Mouse (Mus musculus) kidney, embryonic 15.5 days (tissue): Measurements from ENCODE around the gene March8. TPM values are rescaled to one million over a fixed set of nuclear protein-coding genes. Genes with fewer than 3 reads are reported as not detected.

Experiments
- ATAC-seq: fragments of 200-750 bp; cut with Nextera tagmentation; replicated peaks from 2 replicates; pipeline ENCODE4 v1.8.0; 2017; ENCODE audit warnings: moderate TSS enrichment; ENCODE audit not compliant: low FRiP score
- H3K27ac ChIP-seq: fragments of 300-500 bp; sonication (generic); 2 replicates; pipeline ENCODE4 v1.5.1; 2015; ENCODE audit warnings: mild to moderate bottlenecking, inconsistent platforms
- H3K27me3 ChIP-seq: fragments of 300-500 bp; sonication (generic); 2 replicates; pipeline ENCODE4 v1.6.1; 2015; ENCODE audit warnings: inconsistent platforms
- H3K36me3 ChIP-seq: fragments of 300-500 bp; sonication (generic); 2 replicates; pipeline ENCODE4 v1.6.1; 2015; ENCODE audit warnings: inconsistent platforms
- H3K4me1 ChIP-seq: fragments of 300-500 bp; sonication (generic); 2 replicates; pipeline ENCODE4 v1.6.1; 2015; ENCODE audit warnings: inconsistent platforms
- H3K4me2 ChIP-seq: fragments of 300-500 bp; sonication (generic); 2 replicates; pipeline ENCODE4 v1.6.1; 2015; ENCODE audit warnings: moderate library complexity, mild to moderate bottlenecking, inconsistent platforms
- H3K4me3 ChIP-seq: fragments of 300-500 bp; sonication (generic); replicated peaks from 2 replicates; pipeline ENCODE4 v1.5.1; 2015; ENCODE audit warnings: mild to moderate bottlenecking, inconsistent platforms
- H3K9ac ChIP-seq: fragments of 300-500 bp; sonication (generic); 2 replicates; pipeline ENCODE4 v1.6.1; 2015; ENCODE audit warnings: mild to moderate bottlenecking, inconsistent platforms
- H3K9me3 ChIP-seq: fragments of 300-500 bp; sonication (generic); replicated peaks from 2 replicates; pipeline ENCODE4 v1.6.1; 2016; ENCODE audit warnings: inconsistent platforms
- WGBS: fragments of 180-500 bp; shearing (Covaris S2); methylation state at CpG from one replicate; pipeline ENCODE4 v1.1.7; 2015; ENCODE audit warnings: mixed read lengths; 5-methylcytosine and 5-hydroxymethylcytosine counted together
- polyA plus RNA-seq: library from polyadenylated mRNA; unstranded; fragments of >200 nt; fragmentation: Nextera tagmentation; extraction: Ambion mirVana; gene quantifications from 2 replicates; pipeline ENCODE4 v1.2.1, GENCODE M21; 2015

March8 gene
- polyA plus RNA-seq, 1 experiment from 2014 or later: 40.4 TPM

DNA sequence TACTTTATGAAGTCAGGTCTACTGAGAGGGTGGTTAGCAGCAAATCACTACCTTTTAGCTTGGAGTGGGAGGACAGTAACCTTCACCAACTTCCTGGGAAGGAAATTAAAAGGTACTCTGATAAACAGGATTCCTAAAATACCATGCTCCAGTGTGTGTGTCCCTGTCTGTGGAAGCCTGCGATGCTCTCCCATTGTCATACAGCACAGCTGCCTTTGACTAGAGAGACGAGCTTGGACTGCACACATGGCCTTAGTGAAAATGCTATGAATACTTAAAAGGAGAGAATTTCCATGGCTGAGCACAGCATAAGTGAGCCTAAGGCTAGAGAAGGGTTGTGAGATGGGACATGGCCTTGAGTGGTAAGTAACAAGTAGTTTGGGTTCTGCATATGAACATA lies 60.3 kb downstream of the March8 start:
- no peak overlapping the region for H3K9ac ChIP-seq
- no peak overlapping the region for H3K27ac ChIP-seq
- H3K4me2 ChIP-seq: no peak overlapping the region
- H3K36me3 ChIP-seq: peaks cover 14% of the 10 kb centered on the region; the same call in 1 of the 2 replicates
- no peak overlapping the region for H3K4me3 ChIP-seq
- H3K4me1 ChIP-seq: no peaks in the 10 kb centered on the region
- ATAC-seq: no peak
- H3K27me3 ChIP-seq: no peaks in the 10 kb centered on the region
- no peaks in the 10 kb centered on the region for H3K9me3 ChIP-seq
- WGBS: 81% methylated on average over 2 of the region's 2 CpGs

DNA sequence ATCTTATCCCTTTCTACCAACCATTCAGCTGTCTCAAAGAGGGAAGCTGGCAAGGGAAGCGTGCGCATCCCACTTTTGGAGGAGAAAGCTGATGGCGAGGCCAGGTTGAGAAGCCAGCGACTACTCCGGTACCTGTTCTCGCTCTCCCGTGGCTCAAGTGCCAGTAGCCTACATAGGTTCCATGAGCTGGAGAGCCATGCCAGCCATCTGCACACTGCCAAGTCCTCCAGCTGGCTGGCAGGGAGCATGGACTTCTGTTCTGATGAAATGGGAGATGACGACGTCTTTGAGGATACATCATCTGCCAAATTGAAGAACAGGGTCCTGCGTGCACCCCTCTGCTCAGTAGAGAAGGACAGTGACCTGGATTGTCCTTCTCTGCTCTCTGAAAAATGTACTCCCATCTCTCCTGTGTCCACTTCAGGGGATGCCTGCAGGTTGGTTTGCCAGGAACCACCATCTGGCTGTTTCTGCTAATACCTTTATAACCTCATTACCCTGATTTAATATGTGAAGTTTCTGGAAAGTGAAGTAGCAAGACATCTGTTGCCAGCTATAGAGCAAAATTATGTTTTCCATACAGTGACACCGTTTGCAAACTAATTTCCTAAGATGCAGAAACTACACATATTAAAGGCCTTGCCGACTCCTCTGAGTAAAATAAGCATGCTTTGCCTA lies 64.1 kb downstream of the March8 start:
- Histone ChIP-seq H3K4me2 (no peak overlapping the region), H3K27me3 (no peaks in the 10 kb centered on the region), H3K4me1 (no peaks in the 10 kb centered on the region), H3K27ac (no peak overlapping the region), H3K4me3 (no peak overlapping the region), H3K36me3 (peaks cover 33% of the 10 kb centered on the region), H3K9me3 (no peaks in the 10 kb centered on the region), H3K9ac (no peak overlapping the region)
- WGBS: 94% methylated on average over 12 of the region's 12 CpGs
- ATAC-seq: no peak

- Histone ChIP-seq H3K4me1 (no peaks in the 10 kb centered on the region), H3K9me3 (no peaks in the 10 kb centered on the region), H3K36me3 (peaks cover 37% of the 10 kb centered on the region), H3K27me3 (no peaks in the 10 kb centered on the region), H3K4me3 (no peak overlapping the region), H3K4me2 (no peak overlapping the region), H3K9ac (no peak overlapping the region), H3K27ac (no peak overlapping the region)
- no peak for ATAC-seq
- 92% methylated on average over 3 of the region's 3 CpGs for WGBS
Measured at GRCm38 (mm10) chr6:116402426-116402825, 64.6 kb downstream of the March8 start.

- no peak overlapping the region for H3K9ac ChIP-seq
- 90% methylated on average over 9 of the region's 9 CpGs for WGBS
- no peak for ATAC-seq
- H3K36me3 ChIP-seq: peaks cover 48% of the 10 kb centered on the region
- no peak overlapping the region for H3K4me2 ChIP-seq
- H3K9me3 ChIP-seq: no peaks in the 10 kb centered on the region
- H3K4me1 ChIP-seq: no peaks in the 10 kb centered on the region
- H3K27ac ChIP-seq: no peak overlapping the region
- H3K4me3 ChIP-seq: no peak overlapping the region
- H3K27me3 ChIP-seq: no peaks in the 10 kb centered on the region
Measured at GRCm38 (mm10) chr6:116405243-116405642, 67.4 kb downstream of the March8 start.

DNA sequence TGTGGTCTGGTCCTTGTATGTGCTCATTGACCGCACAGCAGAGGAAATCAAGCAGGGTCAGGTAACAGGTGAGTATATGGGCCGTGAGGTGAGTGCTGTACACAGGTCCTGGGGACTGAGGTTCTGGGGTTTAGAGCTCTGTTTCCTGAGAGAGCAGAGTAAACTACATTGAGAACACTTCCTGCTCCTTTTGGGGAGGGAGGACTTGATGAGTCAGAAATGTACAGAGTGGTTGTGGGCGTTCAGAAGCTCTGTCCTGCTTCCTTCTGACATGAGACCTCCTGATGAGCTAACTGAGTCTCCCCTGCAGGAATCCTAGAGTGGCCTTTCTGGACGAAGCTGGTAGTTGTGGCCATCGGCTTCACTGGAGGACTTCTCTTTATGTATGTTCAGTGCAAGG lies 67.9 kb downstream of the March8 start:
- no peak overlapping the region for H3K27ac ChIP-seq
- 89% methylated on average over 5 of the region's 5 CpGs for WGBS
- H3K9me3 ChIP-seq: no peaks in the 10 kb centered on the region
- peaks cover 53% of the 10 kb centered on the region for H3K36me3 ChIP-seq
- H3K4me3 ChIP-seq: no peak overlapping the region
- no peaks in the 10 kb centered on the region for H3K27me3 ChIP-seq
- no peak overlapping the region for H3K4me2 ChIP-seq
- no peaks in the 10 kb centered on the region for H3K4me1 ChIP-seq
- no peak for ATAC-seq
- no peak overlapping the region for H3K9ac ChIP-seq

- 68% methylated on average over 2 of the region's 2 CpGs for WGBS
- H3K4me1 ChIP-seq: no peaks in the 10 kb centered on the region
- no peak overlapping the region for H3K9ac ChIP-seq
- no peak overlapping the region for H3K4me2 ChIP-seq
- no peak overlapping the region for H3K4me3 ChIP-seq
- no peaks in the 10 kb centered on the region for H3K27me3 ChIP-seq
- ATAC-seq: no peak
- no peak overlapping the region for H3K27ac ChIP-seq
- H3K9me3 ChIP-seq: no peaks in the 10 kb centered on the region
- peaks cover 53% of the 10 kb centered on the region for H3K36me3 ChIP-seq
Measured at GRCm38 (mm10) chr6:116406152-116406551, 68.3 kb downstream of the March8 start.

DNA sequence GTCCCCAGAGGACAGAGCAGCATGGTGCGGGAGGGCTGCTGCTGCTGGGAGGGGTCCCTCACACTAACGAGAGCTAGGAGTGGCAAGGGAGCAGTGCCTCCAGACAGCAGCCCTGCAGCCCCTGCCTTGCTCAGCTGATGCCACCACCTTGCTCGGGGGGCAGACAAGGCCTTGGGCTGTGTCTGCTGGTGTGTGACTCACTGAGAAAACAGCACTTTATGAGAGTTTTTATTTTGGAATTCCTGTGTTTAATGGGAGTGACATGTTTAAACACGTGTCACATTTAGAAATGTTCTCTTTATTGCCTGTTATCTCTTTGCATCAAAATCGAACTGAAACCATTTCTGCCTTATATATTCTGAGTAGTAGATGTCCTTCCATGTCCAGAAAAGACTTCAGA lies 68.9 kb downstream of the March8 start:
- no peaks in the 10 kb centered on the region for H3K27me3 ChIP-seq
- H3K36me3 ChIP-seq: peaks cover 50% of the 10 kb centered on the region
- H3K4me2 ChIP-seq: no peak overlapping the region
- 68% methylated on average over 5 of the region's 5 CpGs for WGBS
- no peak overlapping the region for H3K4me3 ChIP-seq
- H3K9me3 ChIP-seq: no peaks in the 10 kb centered on the region
- no peaks in the 10 kb centered on the region for H3K4me1 ChIP-seq
- H3K9ac ChIP-seq: no peak overlapping the region
- no peak for ATAC-seq
- no peak overlapping the region for H3K27ac ChIP-seq

DNA sequence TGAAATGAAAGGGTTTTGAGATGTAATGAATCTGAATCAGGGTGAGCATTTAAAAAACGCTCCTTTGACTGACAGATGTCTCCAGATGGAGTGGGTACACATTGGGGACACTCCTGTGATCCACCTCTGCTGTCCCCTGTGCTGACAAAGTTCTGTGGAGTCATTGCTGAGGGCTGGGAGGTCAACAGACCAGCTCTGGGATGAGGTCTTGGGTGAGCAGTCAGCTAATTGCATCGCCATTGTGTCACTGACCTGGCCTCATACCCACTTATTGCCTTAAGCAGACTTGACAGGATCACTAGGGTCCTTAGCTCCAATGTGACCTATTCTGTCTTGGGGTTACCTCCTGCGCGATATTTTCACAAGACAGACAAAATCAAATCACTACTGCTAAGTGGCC lies 69.4 kb downstream of the March8 start:
- Histone ChIP-seq H3K27me3 (no peaks in the 10 kb centered on the region), H3K9ac (no peak overlapping the region), H3K27ac (no peak overlapping the region), H3K9me3 (no peaks in the 10 kb centered on the region), H3K4me1 (no peaks in the 10 kb centered on the region), H3K4me3 (no peak overlapping the region), H3K36me3 (peaks cover 44% of the 10 kb centered on the region), H3K4me2 (no peak overlapping the region)
- WGBS: 93% methylated on average over 4 of the region's 4 CpGs
- no peak for ATAC-seq

DNA sequence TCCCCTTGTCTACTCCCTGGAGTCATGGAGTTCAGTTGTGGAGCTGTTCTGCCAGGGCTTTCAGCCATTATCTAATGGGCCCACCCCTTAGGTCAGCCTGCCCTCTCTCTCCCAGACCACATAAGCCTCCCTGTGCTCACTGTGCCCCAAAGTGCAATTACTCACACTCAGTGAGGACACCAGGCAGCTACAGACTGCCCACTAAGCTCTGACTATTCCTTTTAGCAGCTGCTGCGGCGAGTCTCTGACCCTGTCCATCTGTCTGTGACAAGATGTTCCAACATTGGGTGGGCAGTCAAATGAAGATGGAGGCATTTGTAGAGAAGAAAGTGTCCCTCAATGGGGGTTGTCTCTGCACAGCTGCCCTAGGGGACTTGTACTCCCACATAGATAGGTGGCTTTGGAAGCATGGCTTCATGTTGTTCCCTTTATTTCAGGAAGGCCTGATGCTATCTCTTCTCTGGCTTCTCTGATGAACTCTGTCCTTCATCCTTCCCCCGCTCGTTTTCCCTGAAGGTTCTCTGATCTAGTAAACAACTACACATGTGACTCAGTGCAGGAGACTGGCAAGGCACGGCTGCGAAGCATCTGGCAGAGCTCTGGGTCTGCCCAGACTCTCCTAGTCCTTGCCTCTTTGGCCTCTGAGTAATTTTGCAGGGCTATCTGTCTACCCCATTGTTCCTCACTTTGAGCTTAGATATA lies 70.3 kb downstream of the March8 start:
- Histone ChIP-seq H3K27me3 (no peaks in the 10 kb centered on the region), H3K27ac (no peak overlapping the region), H3K9ac (no peak overlapping the region), H3K4me3 (no peak overlapping the region), H3K4me2 (no peak overlapping the region), H3K9me3 (no peaks in the 10 kb centered on the region), H3K4me1 (no peaks in the 10 kb centered on the region), H3K36me3 (peaks cover 40% of the 10 kb centered on the region)
- ATAC-seq: no peak
- 89% methylated on average over 6 of the region's 6 CpGs for WGBS

DNA sequence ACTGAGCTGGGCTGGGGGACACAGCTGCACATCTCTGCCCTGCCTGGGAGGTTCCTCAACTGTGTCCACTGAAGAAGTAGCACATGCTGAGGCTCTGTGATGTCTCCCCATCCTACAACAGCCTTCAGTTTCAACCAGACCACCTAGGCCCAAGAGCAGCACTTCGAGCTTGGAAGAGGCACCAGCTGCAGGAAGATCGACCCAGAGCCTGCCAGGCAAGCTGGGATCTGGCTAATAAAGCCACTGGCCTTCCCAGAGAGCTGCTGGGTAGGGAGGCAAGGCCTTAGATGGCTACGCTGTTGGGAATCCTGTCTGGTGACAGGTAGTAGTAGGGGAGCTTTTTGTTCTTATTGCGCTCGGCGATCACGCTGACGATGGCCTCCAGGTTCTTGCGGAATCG lies 72.6 kb downstream of the March8 start:
- Histone ChIP-seq H3K27ac (no peak overlapping the region), H3K4me1 (no peaks in the 10 kb centered on the region), H3K4me3 (no peak overlapping the region), H3K36me3 (peaks cover 35% of the 10 kb centered on the region), H3K4me2 (no peak overlapping the region), H3K9ac (no peak overlapping the region), H3K9me3 (no peaks in the 10 kb centered on the region), H3K27me3 (no peaks in the 10 kb centered on the region)
- no peak for ATAC-seq
- 96% methylated on average over 10 of the region's 10 CpGs for WGBS

GRCm38 (mm10) chr6:116411716-116412115 lies 73.9 kb downstream of the March8 start:
- Histone ChIP-seq H3K36me3 (peaks cover 22% of the 10 kb centered on the region), H3K9me3 (no peaks in the 10 kb centered on the region), H3K4me2 (no peak overlapping the region), H3K27ac (no peak overlapping the region), H3K4me3 (no peak overlapping the region), H3K9ac (no peak overlapping the region), H3K4me1 (no peaks in the 10 kb centered on the region), H3K27me3 (no peaks in the 10 kb centered on the region)
- 88% methylated on average over 3 of the region's 3 CpGs for WGBS
- no peak for ATAC-seq

GRCm38 (mm10) chr6:116412546-116413325 lies 74.9 kb downstream of the March8 start:
- WGBS: 96% methylated on average over 14 of the region's 14 CpGs
- no peaks in the 10 kb centered on the region for H3K27me3 ChIP-seq

More at GRCm38 (mm10) chr6:116412546-116413325, 74.9 kb downstream of the March8 start:
- H3K36me3 ChIP-seq: peaks cover 13% of the 10 kb centered on the region
- no peaks in the 10 kb centered on the region for H3K4me1 ChIP-seq
- no peak overlapping the region for H3K4me3 ChIP-seq
- H3K4me2 ChIP-seq: no peak overlapping the region
- no peaks in the 10 kb centered on the region for H3K9me3 ChIP-seq
- no peak for ATAC-seq
- H3K27ac ChIP-seq: no peak overlapping the region
- H3K9ac ChIP-seq: no peak overlapping the region
